8 mouse cellular contexts compared by ENCODE assay signal in the genomic region with DNA sequence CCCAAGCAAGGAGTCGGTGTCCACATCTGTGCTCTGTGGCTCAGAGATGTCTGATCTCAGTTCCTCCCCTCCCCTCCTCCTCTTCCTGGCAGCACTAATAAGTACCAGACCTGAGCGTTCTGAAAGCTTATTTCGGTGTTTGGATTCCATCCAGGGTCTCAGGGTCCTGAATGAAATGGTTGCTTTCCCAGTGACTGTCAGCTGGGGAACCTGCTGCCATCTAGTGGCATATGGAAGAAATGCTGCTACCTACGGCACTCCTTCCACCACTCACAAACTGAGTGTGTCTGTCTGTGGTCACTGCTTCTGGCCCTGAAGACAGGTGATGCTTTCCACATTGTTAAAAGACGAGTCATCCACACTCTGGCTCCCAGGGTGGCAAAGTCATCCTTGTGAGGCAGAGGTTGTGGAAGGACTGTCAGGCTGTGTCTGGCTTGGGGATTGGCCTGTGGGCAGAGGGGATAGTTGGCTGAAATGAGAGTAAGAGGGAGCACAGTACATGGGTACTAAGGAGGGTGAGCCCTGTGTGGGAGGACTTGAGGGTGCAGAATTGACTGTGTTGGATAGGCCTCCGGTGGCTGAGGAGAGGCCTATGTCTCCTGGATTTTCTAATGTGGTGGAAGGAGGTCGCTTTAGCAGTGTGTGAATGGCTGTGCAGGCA. TPM values are rescaled to one million over a fixed set of nuclear protein-coding genes. Genes with fewer than 3 reads are reported as not detected.
DNase-seq lines count a peak whose midpoint lies in the region; ATAC-seq and TF ChIP-seq lines count a peak whose summit lies in the region.

No protein-coding gene starts in this region.

- H3K36me3 ChIP-seq in hindbrain, embryonic 13.5 days: no peaks in the 10 kb centered on the region
- H3K36me3 ChIP-seq in midbrain, embryonic 11.5 days (ENCODE audit: control insufficient read depth, insufficient read depth, low read length): no peaks in the 10 kb centered on the region
- H3K36me3 ChIP-seq in stomach, postnatal 0 days (ENCODE audit: control insufficient read depth, insufficient read depth, low read length): no peaks in the 10 kb centered on the region

- ATAC-seq in hindbrain, embryonic 13.5 days (ENCODE audit: low FRiP score): peak; percentile 52
- ATAC-seq in midbrain, embryonic 11.5 days (ENCODE audit: low FRiP score): no peak
- peak; percentile 56; the same call in 1 of the 2 replicates for ATAC-seq in stomach, postnatal 0 days (ENCODE audit: low FRiP score, low TSS enrichment)

- TF ChIP-seq EP300 in stomach, postnatal 0 days (optimal IDR thresholded peaks at IDR 0.05): no peak

- H3K4me2 ChIP-seq in hindbrain, embryonic 13.5 days: no peak overlapping the region
- H3K4me2 ChIP-seq in midbrain, embryonic 11.5 days: no peak overlapping the region
- no peak overlapping the region for H3K4me2 ChIP-seq in stomach, postnatal 0 days (replicated peaks; ENCODE audit: low read depth)

- peak overlapping the region; percentile 35; the same call in 1 of the 2 replicates for H3K27ac ChIP-seq in hindbrain, embryonic 13.5 days
- no peak overlapping the region for H3K27ac ChIP-seq in midbrain, embryonic 11.5 days (ENCODE audit: low read depth, low read length)
- no peak overlapping the region for H3K27ac ChIP-seq in stomach, postnatal 0 days (replicated peaks)

- H3K4me3 ChIP-seq in hindbrain, embryonic 13.5 days: no peak overlapping the region
- no peak overlapping the region for H3K4me3 ChIP-seq in midbrain, embryonic 11.5 days (ENCODE audit: low read depth, low read length)
- H3K4me3 ChIP-seq in stomach, postnatal 0 days (ENCODE audit: low read depth, low read length): no peak overlapping the region

- DNase-seq in ovary, postnatal 14 days (ENCODE audit: low spot score): peak; percentile 43
- DNase-seq in ovary, adult 18-20 months (ENCODE audit: low spot score): no peak
- DNase-seq in cerebellum, adult 9-11 months: peak; percentile 70
- peak; percentile 91 for DNase-seq in forelimb bud, embryonic 11.5 days (ENCODE audit: low read depth, low spot score)
- peak; percentile 33 to 56 for DNase-seq in layer of hippocampus, postnatal 25 days (ENCODE audit: extremely low spot score in 1 of 2, low spot score in 1 of 2)
- peak; percentile 95 for DNase-seq in midbrain, embryonic 11.5 days (ENCODE audit: low spot score, missing footprints)
- DNase-seq in stomach, postnatal 0 days (ENCODE audit: low spot score): peak; percentile 59

- no peaks in the 10 kb centered on the region for H3K9me3 ChIP-seq in hindbrain, embryonic 13.5 days
- no peaks in the 10 kb centered on the region for H3K9me3 ChIP-seq in midbrain, embryonic 11.5 days (ENCODE audit: control insufficient read depth, low read length)
- no peaks in the 10 kb centered on the region for H3K9me3 ChIP-seq in stomach, postnatal 0 days (ENCODE audit: control insufficient read depth, low read length)

- WGBS in hindbrain, embryonic 13.5 days: 32% methylated on average over 7 of the region's 7 CpGs
- WGBS in midbrain, embryonic 11.5 days: 36% methylated on average over 7 of the region's 7 CpGs
- 30% methylated on average over 7 of the region's 7 CpGs for WGBS in stomach, postnatal 0 days

- peaks cover 17% of the 10 kb centered on the region for H3K4me1 ChIP-seq in hindbrain, embryonic 13.5 days (replicated peaks)
- H3K4me1 ChIP-seq in midbrain, embryonic 11.5 days (ENCODE audit: control insufficient read depth, insufficient read depth, low read length): peaks cover 5% of the 10 kb centered on the region; the same call in 1 of the 2 replicates
- no peaks in the 10 kb centered on the region for H3K4me1 ChIP-seq in stomach, postnatal 0 days (replicated peaks; ENCODE audit: control insufficient read depth, insufficient read depth)

- H3K9ac ChIP-seq in hindbrain, embryonic 13.5 days: no peak overlapping the region
- no peak overlapping the region for H3K9ac ChIP-seq in midbrain, embryonic 11.5 days (ENCODE audit: low read length)
- no peak overlapping the region for H3K9ac ChIP-seq in stomach, postnatal 0 days (ENCODE audit: low read length)

- TF ChIP-seq CTCF in stomach, postnatal 0 days (IDR thresholded peaks at IDR 0.05; ENCODE audit: low read depth): peak; percentile 96

- no peaks in the 10 kb centered on the region for H3K27me3 ChIP-seq in hindbrain, embryonic 13.5 days
- H3K27me3 ChIP-seq in midbrain, embryonic 11.5 days (ENCODE audit: control insufficient read depth, insufficient read depth, low read length): no peaks in the 10 kb centered on the region
- no peaks in the 10 kb centered on the region for H3K27me3 ChIP-seq in stomach, postnatal 0 days (ENCODE audit: control insufficient read depth, insufficient read depth, low read length)

RNA-seq across cellular contexts. Expression of gene Apol6, which starts 15.1 kb away (rescaled TPM):
- polyA plus RNA-seq in hindbrain, embryonic 13.5 days (2015; fragmentation: Nextera tagmentation; extraction: Ambion mirVana): not detected in 2 replicates
- total RNA-seq in layer of hippocampus, postnatal 25 days (2021): not detected
- not detected in 2 replicates for polyA plus RNA-seq in midbrain, embryonic 11.5 days (2014; fragmentation: Nextera tagmentation; extraction: Ambion mirVana)
- polyA plus RNA-seq in stomach, postnatal 0 days (2015; fragmentation: Nextera tagmentation; extraction: Ambion mirVana): 0.25 and 0.51 TPM in 2 replicates

RNA-seq across cellular contexts. Expression of gene Mb, which starts 21.0 kb away (rescaled TPM):
- 0.44 and 0.62 TPM in 2 replicates for polyA plus RNA-seq in hindbrain, embryonic 13.5 days (2015; fragmentation: Nextera tagmentation; extraction: Ambion mirVana)
- under 1 TPM in 1 of 2 experiments, not detected in 1; 0.52 TPM for total RNA-seq in layer of hippocampus, postnatal 25 days (2021)
- polyA plus RNA-seq in midbrain, embryonic 11.5 days (2014; fragmentation: Nextera tagmentation; extraction: Ambion mirVana): not detected in 2 replicates
- 0.91 and 1.1 TPM in 2 replicates for polyA plus RNA-seq in stomach, postnatal 0 days (2015; fragmentation: Nextera tagmentation; extraction: Ambion mirVana)
